ENCODE assay signal across 9 mouse cellular contexts in genomic region chr10:4053278-4054061, GRCm38 (mm10).
A peak's percentile ranks its signal among the peaks of the same experiment; 100 is the strongest.
DNase-seq lines count a peak whose midpoint lies in the region; ATAC-seq and TF ChIP-seq lines count a peak whose summit lies in the region.
"Had no signal": no experiment of that assay in that cellular context is flagged by ENCODE, and none has a peak within 500 bp of the region (broad histone marks: within the 10 kb centered on the region; RNA-seq: fewer than 3 reads in every experiment).

No protein-coding gene starts in this region.

- H3K9ac ChIP-seq in heart, adult 2 months (ENCODE audit: low read depth, low read length): no peak overlapping the region
- H3K9ac ChIP-seq in embryonic facial prominence, embryonic 14.5 days (ENCODE audit: low read depth, low read length): no peak overlapping the region
- H3K9ac ChIP-seq: lung, embryonic 15.5 days had no signal

- no peaks in the 10 kb centered on the region for H3K27me3 ChIP-seq in heart, adult 2 months (ENCODE audit: control insufficient read depth, insufficient read depth, low read length)
- no peaks in the 10 kb centered on the region for H3K27me3 ChIP-seq in embryonic facial prominence, embryonic 14.5 days (replicated peaks; ENCODE audit: control insufficient read depth, insufficient read depth, low read length)
- H3K27me3 ChIP-seq in thymus, adult 2 months (ENCODE audit: control insufficient read depth, insufficient read depth, low read length): no peaks in the 10 kb centered on the region
- H3K27me3 ChIP-seq: lung, embryonic 15.5 days had no signal

- no peak for TF ChIP-seq POLR2A in heart, adult 2 months (IDR thresholded peaks at IDR 0.05; ENCODE audit: insufficient read depth, low read depth, low read length)
- TF ChIP-seq POLR2A in thymus, adult 2 months (IDR thresholded peaks at IDR 0.05; ENCODE audit: control insufficient read depth, extremely low read depth, insufficient read depth, low read length, poor library complexity): no peak

- H3K36me3 ChIP-seq in heart, adult 2 months (ENCODE audit: control insufficient read depth, insufficient read depth, low read length): no peaks in the 10 kb centered on the region
- H3K36me3 ChIP-seq in embryonic facial prominence, embryonic 14.5 days (ENCODE audit: control insufficient read depth, insufficient read depth, low read length): no peaks in the 10 kb centered on the region
- no peaks in the 10 kb centered on the region for H3K36me3 ChIP-seq in thymus, adult 2 months (ENCODE audit: control insufficient read depth, insufficient read depth, low read length)
- H3K36me3 ChIP-seq: lung, embryonic 15.5 days had no signal

- H3K4me2 ChIP-seq in embryonic facial prominence, embryonic 14.5 days (ENCODE audit: low read depth, low read length): no peak overlapping the region
- H3K4me2 ChIP-seq: lung, embryonic 15.5 days had no signal

- ATAC-seq in cerebellum, adult (ENCODE audit: insufficient number of reproducible peaks, low FRiP score, low TSS enrichment): peak; percentile 89
- 0 out of 2 replicates have a peak, but pooled peaks have one; percentile 15 for ATAC-seq in embryonic facial prominence, embryonic 14.5 days (ENCODE audit: low read depth)

- peak; percentile 23 to 43 for DNase-seq in heart, adult 2 months
- no peak for DNase-seq in heart, adult 8-10 months (ENCODE audit: low spot score)
- DNase-seq in embryonic facial prominence, embryonic 14.5 days (ENCODE audit: low spot score): no peak
- peak; percentile 77 to 87 for DNase-seq in kidney, postnatal 25 days
- DNase-seq in thymus, postnatal 36 days: no peak
- no peak for DNase-seq in layer of hippocampus, adult 18-20 months (ENCODE audit: low spot score in 2 of 2)
- no peak for DNase-seq in thymus, adult 2 months

- peak overlapping the region; percentile 23; the same call in 1 of the 2 replicates for H3K27ac ChIP-seq in heart, adult 2 months
- H3K27ac ChIP-seq in embryonic facial prominence, embryonic 14.5 days (replicated peaks; ENCODE audit: low read depth, low read length): no peak overlapping the region; the same call in 1 of the 2 replicates
- H3K27ac ChIP-seq in thymus, adult 2 months (ENCODE audit: control insufficient read depth, insufficient read depth, low read length): no peak overlapping the region
- H3K27ac ChIP-seq: lung, embryonic 15.5 days had no signal

- no peaks in the 10 kb centered on the region for H3K9me3 ChIP-seq in embryonic facial prominence, embryonic 14.5 days (ENCODE audit: control insufficient read depth, low read length)
- H3K9me3 ChIP-seq: lung, embryonic 15.5 days had no signal

- 77% methylated on average over 19 of the region's 19 CpGs for WGBS in heart, adult 2 months
- 67% methylated on average over 19 of the region's 19 CpGs for WGBS in embryonic facial prominence, embryonic 14.5 days
- WGBS in thymus, adult 2 months: 90% methylated on average over 19 of the region's 19 CpGs

- H3K79me2 ChIP-seq in heart, adult 2 months (replicated peaks; ENCODE audit: control insufficient read depth, insufficient read depth, low read length): no peaks in the 10 kb centered on the region

- no peak overlapping the region for H3K4me3 ChIP-seq in heart, adult 2 months
- H3K4me3 ChIP-seq in embryonic facial prominence, embryonic 14.5 days (ENCODE audit: low read depth, low read length): no peak overlapping the region
- no peak overlapping the region for H3K4me3 ChIP-seq in thymus, adult 2 months (ENCODE audit: control insufficient read depth, insufficient read depth, low read length)
- H3K4me3 ChIP-seq: lung, embryonic 15.5 days had no signal

- TF ChIP-seq CTCF in heart, adult 2 months (IDR thresholded peaks at IDR 0.05): no peak
- no peak for TF ChIP-seq CTCF in thymus, adult 2 months (IDR thresholded peaks at IDR 0.05; ENCODE audit: borderline replicate concordance, control insufficient read depth, extremely low read depth, insufficient read depth, low read length, poor library complexity)

- H3K4me1 ChIP-seq in heart, adult 2 months (ENCODE audit: control insufficient read depth, insufficient read depth, low read length): no peaks in the 10 kb centered on the region
- no peaks in the 10 kb centered on the region for H3K4me1 ChIP-seq in embryonic facial prominence, embryonic 14.5 days (ENCODE audit: control insufficient read depth, insufficient read depth, low read length)
- H3K4me1 ChIP-seq in thymus, adult 2 months (replicated peaks; ENCODE audit: control insufficient read depth, insufficient read depth, low read length): no peaks in the 10 kb centered on the region
- H3K4me1 ChIP-seq: lung, embryonic 15.5 days had no signal

- no peak for TF ChIP-seq EP300 in heart, adult 2 months (IDR thresholded peaks at IDR 0.05; ENCODE audit: insufficient read depth, low read depth, low read length)

- intact Hi-C loops in heart, adult 2 months (cut with DNase I): no loop called here

Comparison
In these comparisons a context has a peak if more than half of its experiments do, and no peak if none do; other contexts are left out.
1. DNase-seq: peak in heart, adult 2 months (2 of 2) and kidney, postnatal 25 days (2 of 2); none in heart, adult 8-10 months (single experiment), embryonic facial prominence, embryonic 14.5 days (single experiment), thymus, postnatal 36 days (0 of 2), layer of hippocampus, adult 18-20 months (0 of 2) and thymus, adult 2 months (single experiment).